Mouse (Mus musculus) adrenal gland, adult 18-20 months (tissue): ENCODE data around the gene Hps1. TPM values are rescaled to one million over a fixed set of nuclear protein-coding genes. Genes with fewer than 3 reads are reported as not detected.

Source experiments
- DNase-seq, 2 experiments: peaks; one replicate each; pipeline ENCODE4 v3.0.0; 2021 to 2022; ENCODE audit warnings: low spot score in 2 of 2
- total RNA-seq, 2 experiments: library from RNA; stranded (reverse); gene quantifications; 1 replicate in 1 of 2; 2 replicates in 1 of 2; pipeline ENCODE4 v1.2.3; 2021

Hps1 gene
- total RNA-seq, 2 experiments from 2014 or later, result 19.7 to 26.3 TPM

GRCm38 (mm10) chr19:42723302-42723701 lies 56.5 kb downstream of the Hps1 start:
- DNase-seq, result no peak

GRCm38 (mm10) chr19:42722500-42722899 lies 57.3 kb downstream of the Hps1 start:
- no peak for DNase-seq

- DNase-seq, result no peak
These were observed 61.7 kb downstream of the Hps1 start for GRCm38 (mm10) chr19:42718101-42718500.

- DNase-seq, result no peak
These were observed 62.1 kb downstream of the Hps1 start for GRCm38 (mm10) chr19:42717668-42718067.

GRCm38 (mm10) chr19:42716507-42716906 lies 63.3 kb downstream of the Hps1 start:
- no peak for DNase-seq

- no peak for DNase-seq
These were observed 66.0 kb downstream of the Hps1 start for GRCm38 (mm10) chr19:42713770-42714169.

Other genes starting within 250 kb of the Hps1 start
- gene Loxl4, start 167.2 kb downstream of the Hps1 start, total RNA-seq, result 10 to 100 TPM in 1 of 2 experiments, 1 to 10 TPM in 1; 2.0 to 11.5 TPM
- gene Pyroxd2, start 27.2 kb downstream of the Hps1 start, total RNA-seq, result 10 to 100 TPM; 23.1 to 46.7 TPM